Mouse (Mus musculus) G1E (cell line): ENCODE data around the gene Ctcf.

ENCODE experiments used
- CTCF ChIP-seq: IDR thresholded peaks from 2 replicates; pipeline ENCODE4 v1.5.1; 2012; ENCODE audit warnings: low read depth, low read length, inconsistent platforms, mixed read lengths
- GATA1 ChIP-seq: IDR thresholded peaks from 2 replicates; pipeline ENCODE4 v1.6.1; 2012; ENCODE audit warnings: borderline replicate concordance, low read length, inconsistent platforms, mixed read lengths
- POLR2AphosphoS5 ChIP-seq: IDR thresholded peaks from 2 replicates; pipeline ENCODE4 v1.6.1; 2012; ENCODE audit warnings: low read depth, low read length, inconsistent platforms; ENCODE audit not compliant: insufficient replicate concordance

DNA sequence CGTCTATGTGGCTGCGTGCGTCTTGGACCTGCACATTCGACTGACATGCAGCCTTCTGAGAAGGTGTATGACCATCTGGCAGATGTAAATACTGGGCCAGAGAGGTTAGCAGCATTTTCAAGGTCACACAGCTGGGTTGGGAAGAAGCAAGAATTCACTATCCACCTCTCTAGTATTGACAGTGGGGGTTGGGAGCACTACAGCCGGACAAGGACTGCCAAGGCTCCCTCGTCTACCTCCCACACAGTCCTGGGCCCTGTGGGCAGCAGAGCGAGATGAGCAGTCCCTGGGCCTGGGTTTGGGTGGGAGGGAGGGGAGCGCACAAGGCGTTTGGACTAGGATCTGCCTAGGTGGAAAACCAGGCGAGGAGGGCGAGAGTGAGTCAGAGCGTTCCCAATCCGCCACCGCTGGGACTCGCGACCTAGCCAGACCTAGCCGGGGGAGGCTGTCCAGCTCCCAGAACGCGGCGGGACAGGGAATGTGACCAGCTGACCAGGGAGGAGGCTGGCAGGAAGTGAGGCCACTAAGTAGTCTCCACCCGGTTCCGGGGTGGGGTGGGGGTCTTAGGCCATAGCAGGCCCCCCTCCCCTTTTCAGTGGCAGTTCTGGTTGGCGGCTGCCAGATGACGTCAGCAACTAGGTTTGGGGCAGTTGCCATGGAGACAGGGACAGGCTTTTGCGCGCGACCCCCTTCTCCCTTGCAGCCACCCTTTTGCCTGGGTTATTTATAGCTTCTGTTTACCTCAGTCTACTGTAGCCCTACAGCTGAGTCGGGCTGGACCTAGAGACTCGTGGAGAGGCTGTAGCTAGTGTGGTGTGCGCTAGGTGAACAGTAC is 30.0 kb upstream of the Ctcf start:
- no peak for TF ChIP-seq CTCF
- TF ChIP-seq POLR2AphosphoS5, result no peak
- TF ChIP-seq GATA1, result no peak
